Mouse (Mus musculus) cerebellum, adult 2 months (tissue): ENCODE measurements around the gene Large1.

ENCODE experiments used
- CTCF ChIP-seq: fragments of 200-500 bp; IDR thresholded peaks from 2 replicates; pipeline ENCODE4 v1.5.1; 2011; ENCODE audit warnings: low read depth, mild to moderate bottlenecking, control low read depth, low read length, moderate library complexity, borderline replicate concordance; ENCODE audit not compliant: insufficient read depth
- POLR2A ChIP-seq: fragments of 200-500 bp; IDR thresholded peaks from 2 replicates; pipeline ENCODE4 v1.6.1; 2011; ENCODE audit warnings: low read length, control low read depth, borderline replicate concordance; ENCODE audit not compliant: insufficient read depth

DNA sequence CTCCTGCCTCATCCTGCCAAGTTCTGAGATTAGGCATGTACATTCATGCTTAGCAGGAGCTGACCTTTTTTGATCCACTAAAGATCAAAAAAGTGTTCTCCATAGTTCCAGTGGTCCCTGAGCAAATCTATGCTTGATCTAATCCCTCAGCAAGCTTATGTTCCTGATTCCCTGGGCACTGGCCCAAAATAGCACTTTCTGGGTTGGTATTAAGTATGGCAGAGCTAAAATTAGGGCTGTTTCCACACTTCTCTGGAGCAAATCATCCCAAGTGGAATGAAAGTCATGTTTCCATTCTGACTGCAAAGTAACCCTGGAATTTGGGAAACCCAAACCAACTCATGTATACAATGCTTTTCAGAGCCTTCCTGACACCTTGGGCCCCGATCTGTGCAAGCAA lies 42.9 kb downstream of the Large1 start:
- TF ChIP-seq POLR2A (no peak), CTCF (no peak)
